Mouse (Mus musculus): ENCODE measurements around the gene Stk17b. TPM values are rescaled to one million over a fixed set of nuclear protein-coding genes. Genes with fewer than 3 reads are reported as not detected.
"Not testable (repeated sequence)": the region's sequence is repeated elsewhere in the genome, so short reads cannot be mapped to it uniquely, and the experiment has no call there.

Stk17b gene
- polyA plus RNA-seq, 1 experiment from 2014 or later, result 5.1 TPM

DNA sequence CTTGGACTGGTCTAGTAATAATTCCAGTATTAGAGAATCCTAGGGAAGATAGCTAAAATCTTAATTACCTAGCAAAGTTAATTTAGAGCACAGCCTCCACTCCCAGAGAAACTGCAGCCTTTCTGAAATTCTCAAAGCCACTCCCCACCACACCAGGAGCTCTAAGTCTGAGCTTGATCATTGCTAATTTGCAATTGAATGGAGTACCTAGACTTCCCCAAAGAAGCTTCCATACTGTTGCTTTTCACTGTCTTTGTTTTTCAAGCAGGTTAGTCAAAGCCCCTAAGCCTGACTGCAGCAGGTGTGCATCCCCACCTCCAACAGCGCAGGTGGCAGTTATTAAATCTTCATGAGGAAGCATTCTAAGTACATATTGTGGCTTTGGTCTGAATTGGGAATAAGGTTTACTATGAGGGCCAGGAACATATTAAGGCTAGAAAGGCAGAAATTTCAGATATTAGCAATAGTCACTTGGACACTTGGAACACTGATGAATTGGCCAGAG lies 35.1 kb downstream of the Stk17b start:
- not testable (repeated sequence) for H3K4me3 ChIP-seq (ENCODE audit: low read depth, low read length); H3K9ac ChIP-seq (ENCODE audit: low read depth, low read length); H3K36me3 ChIP-seq (ENCODE audit: control insufficient read depth, insufficient read depth, low read length); H3K4me2 ChIP-seq (ENCODE audit: low read length); ATAC-seq; H3K4me1 ChIP-seq (ENCODE audit: control insufficient read depth, insufficient read depth, low read length); H3K9me3 ChIP-seq (replicated peaks; ENCODE audit: control insufficient read depth, low read length, poor library complexity, severe bottlenecking); H3K27me3 ChIP-seq (ENCODE audit: control insufficient read depth, insufficient read depth, low read depth, low read length); H3K27ac ChIP-seq (ENCODE audit: low read length)
- 53% methylated on average over 1 of the region's 1 CpGs for WGBS

DNA sequence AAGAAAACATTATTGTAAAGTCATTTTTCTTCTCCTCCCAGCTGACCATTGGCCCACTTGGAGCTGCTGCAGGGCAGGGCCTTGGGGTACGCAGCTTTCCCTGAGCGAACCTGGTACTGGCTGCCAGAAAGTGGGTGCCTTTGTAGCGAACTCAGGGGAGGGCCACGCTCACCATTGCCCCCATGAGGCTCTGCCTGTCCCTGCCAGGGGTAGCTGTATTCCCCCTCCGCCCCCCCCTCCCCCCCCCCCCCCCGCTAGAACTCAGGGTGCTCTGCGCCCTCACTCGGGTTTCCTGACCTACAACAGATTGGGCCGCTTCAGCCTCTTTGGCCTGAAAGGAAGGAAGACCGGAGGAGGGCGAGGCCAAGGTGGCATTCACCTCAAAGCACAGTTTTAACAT lies 36.5 kb downstream of the Stk17b start:
- no peak overlapping the region for H3K4me2 ChIP-seq (ENCODE audit: low read length)
- no peak overlapping the region for H3K9ac ChIP-seq (ENCODE audit: low read depth, low read length)
- no peaks in the 10 kb centered on the region for H3K27me3 ChIP-seq (ENCODE audit: control insufficient read depth, insufficient read depth, low read depth, low read length)
- H3K4me1 ChIP-seq (ENCODE audit: control insufficient read depth, insufficient read depth, low read length), result peaks cover 2% of the 10 kb centered on the region; the same call in 1 of the 2 replicates
- ATAC-seq, result no peak
- no peak overlapping the region for H3K4me3 ChIP-seq (ENCODE audit: low read depth, low read length)
- no peaks in the 10 kb centered on the region for H3K36me3 ChIP-seq (ENCODE audit: control insufficient read depth, insufficient read depth, low read length)
- no peaks in the 10 kb centered on the region for H3K9me3 ChIP-seq (replicated peaks; ENCODE audit: control insufficient read depth, low read length, poor library complexity, severe bottlenecking)
- WGBS, result 30% methylated on average over 9 of the region's 11 CpGs
- H3K27ac ChIP-seq (ENCODE audit: low read length), result no peak overlapping the region

DNA sequence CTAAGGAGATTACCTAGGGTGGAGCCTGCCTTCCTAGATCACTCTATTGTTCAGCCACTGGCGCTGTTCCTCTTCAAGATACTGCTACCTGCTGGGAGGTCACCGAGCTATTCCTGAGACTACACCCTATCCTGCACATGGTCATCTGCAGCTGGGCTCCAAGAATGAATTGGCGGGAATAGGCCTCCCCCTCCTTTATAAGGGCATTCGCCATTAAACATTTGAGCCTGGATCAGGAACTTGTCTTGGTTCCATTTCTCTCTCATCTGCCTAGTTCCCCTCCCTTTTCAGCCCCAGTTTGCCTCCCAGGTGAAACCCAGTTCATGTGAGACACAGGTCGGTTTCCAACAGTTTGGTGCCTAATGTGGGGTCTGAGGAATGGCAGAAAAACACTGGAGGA lies 39.0 kb downstream of the Stk17b start:
- Histone ChIP-seq H3K9me3 (replicated peaks; ENCODE audit: control insufficient read depth, low read length, poor library complexity, severe bottlenecking) (no peaks in the 10 kb centered on the region), H3K27me3 (ENCODE audit: control insufficient read depth, insufficient read depth, low read depth, low read length) (no peaks in the 10 kb centered on the region), H3K9ac (ENCODE audit: low read depth, low read length) (no peak overlapping the region), H3K4me2 (ENCODE audit: low read length) (no peak overlapping the region), H3K4me3 (ENCODE audit: low read depth, low read length) (no peak overlapping the region), H3K4me1 (ENCODE audit: control insufficient read depth, insufficient read depth, low read length) (peaks cover 2% of the 10 kb centered on the region; the same call in 1 of the 2 replicates), H3K36me3 (ENCODE audit: control insufficient read depth, insufficient read depth, low read length) (no peaks in the 10 kb centered on the region), H3K27ac (ENCODE audit: low read length) (no peak overlapping the region)
- ATAC-seq, result no peak
- 53% methylated on average over 5 of the region's 5 CpGs for WGBS

DNA sequence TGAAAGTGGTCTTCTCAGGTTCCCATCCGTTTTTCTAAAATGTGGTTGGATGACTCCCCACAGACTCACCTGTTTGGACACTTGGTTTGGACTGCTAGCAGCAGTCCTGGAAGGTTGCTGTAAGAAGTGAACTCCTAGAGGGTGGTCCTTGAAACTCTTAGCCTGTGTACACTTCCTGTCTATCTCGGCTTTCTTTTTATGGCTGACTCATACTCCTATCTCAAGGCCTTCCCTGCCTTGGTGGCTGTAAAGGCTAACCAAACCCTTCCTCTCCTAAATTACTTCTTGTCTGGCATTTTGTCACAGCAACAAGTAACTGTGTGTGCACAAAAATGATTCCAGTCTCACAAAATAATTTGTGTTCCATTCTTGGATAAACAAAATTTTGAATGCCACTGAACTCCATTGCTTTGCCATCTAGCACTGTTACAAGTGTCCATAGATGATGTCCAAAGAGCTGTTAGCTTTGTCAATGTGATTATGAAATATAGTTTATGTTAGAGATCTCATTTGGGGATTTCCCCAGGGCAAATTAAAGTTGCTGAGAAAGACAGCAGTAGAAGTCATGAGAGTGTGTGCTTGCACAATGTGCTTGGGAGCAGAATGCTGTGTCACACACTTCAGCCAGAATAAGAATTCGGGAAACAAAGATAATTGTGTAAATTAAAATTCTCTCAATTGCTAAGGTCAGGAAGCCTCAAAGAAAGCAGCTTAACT lies 43.1 kb downstream of the Stk17b start:
- no peak overlapping the region for H3K4me3 ChIP-seq (ENCODE audit: low read depth, low read length)
- no peak overlapping the region for H3K27ac ChIP-seq (ENCODE audit: low read length)
- no peaks in the 10 kb centered on the region for H3K36me3 ChIP-seq (ENCODE audit: control insufficient read depth, insufficient read depth, low read length)
- no peaks in the 10 kb centered on the region for H3K4me1 ChIP-seq (ENCODE audit: control insufficient read depth, insufficient read depth, low read length)
- WGBS, result 97% methylated on average over 3 of the region's 3 CpGs
- no peak overlapping the region for H3K4me2 ChIP-seq (ENCODE audit: low read length)
- no peak overlapping the region for H3K9ac ChIP-seq (ENCODE audit: low read depth, low read length)
- no peaks in the 10 kb centered on the region for H3K9me3 ChIP-seq (replicated peaks; ENCODE audit: control insufficient read depth, low read length, poor library complexity, severe bottlenecking)
- H3K27me3 ChIP-seq (ENCODE audit: control insufficient read depth, insufficient read depth, low read depth, low read length), result no peaks in the 10 kb centered on the region
- no peak for ATAC-seq

DNA sequence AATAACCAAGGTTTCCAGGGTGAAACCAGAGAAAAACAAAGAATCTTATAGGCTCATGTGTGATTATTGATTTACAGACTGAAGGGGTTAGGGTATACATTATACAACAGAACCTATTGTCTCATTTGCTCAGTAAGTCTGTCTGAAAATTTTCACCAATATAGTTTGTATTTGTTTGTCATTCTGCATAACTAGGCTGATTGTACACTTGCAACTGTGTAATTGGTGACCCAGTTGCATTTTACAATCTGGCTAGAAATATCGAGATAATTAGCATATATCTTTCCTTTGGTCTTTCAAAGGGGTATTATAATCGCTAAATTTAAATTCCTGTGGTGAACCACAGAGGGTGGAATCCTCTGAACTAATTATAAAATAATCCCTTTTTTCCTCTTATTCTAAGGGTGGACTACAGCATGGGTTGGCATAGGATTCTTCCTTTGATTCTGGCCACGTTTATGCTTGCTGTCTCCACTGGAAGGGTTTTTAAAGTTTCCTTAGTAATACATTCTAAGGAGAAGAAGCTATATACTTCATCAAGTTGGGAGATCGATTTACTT lies 44.2 kb downstream of the Stk17b start:
- H3K9me3 ChIP-seq (replicated peaks; ENCODE audit: control insufficient read depth, low read length, poor library complexity, severe bottlenecking), result no peaks in the 10 kb centered on the region
- no peak overlapping the region for H3K9ac ChIP-seq (ENCODE audit: low read depth, low read length)
- no peaks in the 10 kb centered on the region for H3K36me3 ChIP-seq (ENCODE audit: control insufficient read depth, insufficient read depth, low read length)
- ATAC-seq, result peak; percentile 64; the same call in 1 of the 2 replicates
- no peak overlapping the region for H3K27ac ChIP-seq (ENCODE audit: low read length)
- H3K27me3 ChIP-seq (ENCODE audit: control insufficient read depth, insufficient read depth, low read depth, low read length), result no peaks in the 10 kb centered on the region
- 49% methylated on average over 4 of the region's 4 CpGs for WGBS
- H3K4me1 ChIP-seq (ENCODE audit: control insufficient read depth, insufficient read depth, low read length), result no peaks in the 10 kb centered on the region
- H3K4me3 ChIP-seq (ENCODE audit: low read depth, low read length), result no peak overlapping the region
- H3K4me2 ChIP-seq (ENCODE audit: low read length), result no peak overlapping the region

DNA sequence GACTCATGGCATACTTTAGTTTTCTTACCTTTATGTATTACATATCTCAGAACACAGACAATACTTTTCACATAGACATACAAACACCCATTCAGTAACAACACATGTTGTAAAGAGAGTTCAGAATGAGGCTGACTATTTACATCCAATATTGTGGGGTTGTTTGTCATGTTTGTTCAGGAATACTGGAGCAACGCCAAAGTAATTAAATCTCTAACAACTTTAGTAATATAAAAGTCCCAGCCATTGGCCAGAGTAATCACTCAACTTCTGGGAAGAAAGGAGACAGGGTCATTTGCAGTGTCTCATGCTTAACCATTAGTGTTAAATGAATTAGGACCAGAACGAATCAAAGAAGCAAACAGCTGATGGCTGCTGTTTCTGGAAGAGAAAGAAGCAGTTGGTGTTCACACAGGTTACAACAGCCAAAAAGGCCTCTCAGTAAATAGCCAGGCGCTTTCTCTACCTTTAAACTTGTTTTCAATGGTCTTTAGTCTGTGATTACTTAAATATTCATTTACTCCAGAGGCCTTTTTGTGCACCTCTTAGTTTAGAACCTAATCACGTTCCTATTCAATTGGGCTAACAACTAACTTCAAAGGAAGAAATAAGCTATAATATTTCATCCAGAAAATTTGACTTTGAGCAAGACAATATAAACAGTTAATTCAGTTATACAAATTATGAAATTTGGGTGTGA lies 44.8 kb downstream of the Stk17b start:
- not testable (repeated sequence) for H3K9ac ChIP-seq (ENCODE audit: low read depth, low read length); H3K27ac ChIP-seq (ENCODE audit: low read length); H3K9me3 ChIP-seq (replicated peaks; ENCODE audit: control insufficient read depth, low read length, poor library complexity, severe bottlenecking); H3K4me3 ChIP-seq (ENCODE audit: low read depth, low read length); H3K4me1 ChIP-seq (ENCODE audit: control insufficient read depth, insufficient read depth, low read length); H3K36me3 ChIP-seq (ENCODE audit: control insufficient read depth, insufficient read depth, low read length); H3K4me2 ChIP-seq (ENCODE audit: low read length); H3K27me3 ChIP-seq (ENCODE audit: control insufficient read depth, insufficient read depth, low read depth, low read length)
- ATAC-seq, result peak; percentile 73
- WGBS, result 40% methylated on average over 3 of the region's 4 CpGs

DNA sequence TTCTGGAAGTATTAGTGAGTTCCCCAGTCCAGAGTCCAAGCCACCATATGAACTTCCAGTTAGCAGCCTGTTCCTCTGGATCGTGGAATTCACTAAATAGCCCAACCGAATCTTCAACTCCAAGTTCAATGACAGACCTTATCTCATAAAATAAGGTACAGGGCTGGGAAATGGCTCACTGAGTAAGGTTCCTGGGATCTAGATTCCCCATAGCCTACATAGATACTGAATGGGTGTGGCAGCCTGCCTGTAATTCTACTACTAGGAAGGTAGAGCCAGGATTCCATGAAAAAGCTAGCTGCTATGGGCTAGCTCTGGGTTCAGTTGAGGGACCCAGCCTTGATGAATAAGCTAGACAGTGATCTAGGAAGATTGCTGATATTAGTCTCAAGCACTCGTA lies 48.4 kb downstream of the Stk17b start:
- Histone ChIP-seq H3K27ac (ENCODE audit: low read length) (no peak overlapping the region), H3K27me3 (ENCODE audit: control insufficient read depth, insufficient read depth, low read depth, low read length) (no peaks in the 10 kb centered on the region), H3K36me3 (ENCODE audit: control insufficient read depth, insufficient read depth, low read length) (no peaks in the 10 kb centered on the region), H3K4me3 (ENCODE audit: low read depth, low read length) (no peak overlapping the region), H3K4me1 (ENCODE audit: control insufficient read depth, insufficient read depth, low read length) (no peaks in the 10 kb centered on the region), H3K4me2 (ENCODE audit: low read length) (no peak overlapping the region), H3K9me3 (replicated peaks; ENCODE audit: control insufficient read depth, low read length, poor library complexity, severe bottlenecking) (no peaks in the 10 kb centered on the region), H3K9ac (ENCODE audit: low read depth, low read length) (no peak overlapping the region)
- WGBS, result 98% methylated on average over 3 of the region's 3 CpGs
- no peak for ATAC-seq

DNA sequence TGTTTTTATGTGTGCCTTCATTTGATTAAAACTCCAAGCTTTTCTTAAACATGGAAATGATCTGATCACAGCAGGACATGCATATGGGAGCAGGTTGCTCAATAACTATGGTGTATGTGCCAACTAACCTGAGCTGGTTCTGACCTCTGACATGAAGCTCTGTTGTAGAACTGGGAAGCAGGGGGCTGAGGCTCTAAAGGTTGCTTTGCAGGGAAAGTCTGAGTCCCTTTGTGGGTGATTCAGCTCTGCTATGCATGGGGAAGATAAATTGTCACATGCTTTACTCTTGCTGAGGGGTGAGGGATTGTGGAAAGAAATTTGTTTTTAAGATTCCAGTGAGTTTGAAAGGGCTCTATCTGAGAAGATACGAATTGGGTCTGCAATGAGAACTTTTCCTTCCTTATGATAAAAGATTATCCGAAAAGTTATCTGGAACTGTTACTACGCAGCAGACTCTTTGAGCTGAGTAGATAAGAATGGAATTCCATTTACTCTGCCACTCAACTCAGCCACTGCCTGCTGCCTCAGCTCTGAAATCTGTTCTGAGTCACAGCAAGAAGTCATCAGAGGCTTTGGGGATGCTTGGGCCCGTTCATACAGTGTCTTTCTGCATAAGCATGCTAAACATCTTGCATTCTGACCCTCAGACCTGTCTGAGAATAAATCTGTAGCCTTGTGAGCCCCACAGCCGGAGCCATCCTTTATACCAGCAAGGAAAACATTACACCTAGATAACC lies 56.4 kb downstream of the Stk17b start:
- Histone ChIP-seq H3K36me3 (ENCODE audit: control insufficient read depth, insufficient read depth, low read length) (no peaks in the 10 kb centered on the region), H3K4me2 (ENCODE audit: low read length) (no peak overlapping the region), H3K4me3 (ENCODE audit: low read depth, low read length) (no peak overlapping the region), H3K9me3 (replicated peaks; ENCODE audit: control insufficient read depth, low read length, poor library complexity, severe bottlenecking) (no peaks in the 10 kb centered on the region), H3K9ac (ENCODE audit: low read depth, low read length) (no peak overlapping the region), H3K27ac (ENCODE audit: low read length) (no peak overlapping the region), H3K27me3 (ENCODE audit: control insufficient read depth, insufficient read depth, low read depth, low read length) (no peaks in the 10 kb centered on the region), H3K4me1 (ENCODE audit: control insufficient read depth, insufficient read depth, low read length) (no peaks in the 10 kb centered on the region)
- 80% methylated on average over 5 of the region's 5 CpGs for WGBS
- ATAC-seq, result no peak

Measured in midbrain, embryonic 16.5 days (tissue).